Comparison of ENCODE assay signal across 15 mouse cellular contexts in genomic region chr13:101552451-101552850, GRCm38 (mm10).
DNase-seq lines count a peak whose midpoint lies in the region; ATAC-seq and TF ChIP-seq lines count a peak whose summit lies in the region.
"Had no signal": no experiment of that assay in that cellular context is flagged by ENCODE, and none has a peak within 500 bp of the region (broad histone marks: within the 10 kb centered on the region; RNA-seq: fewer than 3 reads in every experiment).

No protein-coding gene starts in this region.

- no peak overlapping the region for H3K9ac ChIP-seq in MEL (ENCODE audit: control insufficient read depth, low read depth, low read length, poor library complexity, severe bottlenecking)
- peak overlapping the region; percentile 68 for H3K9ac ChIP-seq in liver, embryonic 13.5 days

- peak; percentile 87 for ATAC-seq in liver, embryonic 13.5 days (ENCODE audit: low read depth)
- ATAC-seq: inflammation-experienced regulatory T-cells, adult 6 months; lung, postnatal 0 days had no signal

- H3K27ac ChIP-seq in MEL (ENCODE audit: control insufficient read depth, low read depth, low read length) = no peak overlapping the region
- H3K27ac ChIP-seq in bone marrow, adult 2 months (ENCODE audit: control insufficient read depth, insufficient read depth, low read depth, low read length, poor library complexity) = peak overlapping the region; percentile 39; the same call in 1 of the 2 replicates
- H3K27ac ChIP-seq in liver, embryonic 13.5 days = peak overlapping the region; percentile 99
- H3K27ac ChIP-seq: forebrain, embryonic 10.5 days had no signal

- no peak for TF ChIP-seq RAD21 in MEL (IDR thresholded peaks at IDR 0.05; ENCODE audit: low read depth, low read length)

- no peak for TF ChIP-seq POLR2A in MEL (IDR thresholded peaks at IDR 0.05; ENCODE audit: control insufficient read depth in 1 of 2, insufficient read depth in 1 of 2, low read depth in 1 of 2, low read length in 2 of 2, poor library complexity in 1 of 2)
- no peak for TF ChIP-seq POLR2A in bone marrow, adult 2 months (IDR thresholded peaks at IDR 0.05; ENCODE audit: borderline replicate concordance, control insufficient read depth, low read depth, low read length)

- H3K4me3 ChIP-seq in MEL (ENCODE audit: control insufficient read depth in 1 of 2, insufficient read depth in 1 of 2, low read depth in 2 of 2, low read length in 2 of 2) = no peak overlapping the region
- H3K4me3 ChIP-seq in bone marrow, adult 2 months (replicated peaks; ENCODE audit: control insufficient read depth, low read depth, low read length) = no peak overlapping the region
- H3K4me3 ChIP-seq in liver, embryonic 13.5 days (replicated peaks) = peak overlapping the region; percentile 43
- H3K4me3 ChIP-seq: forebrain, embryonic 10.5 days had no signal

- no peak for TF ChIP-seq CTCF in MEL (IDR thresholded peaks at IDR 0.05 in 2 of 3, conservative IDR thresholded peaks at IDR 0.05 in 1 of 3; ENCODE audit: control insufficient read depth in 1 of 3, insufficient read depth in 1 of 3, low read depth in 2 of 3, low read length in 3 of 3, poor library complexity in 1 of 3, severe bottlenecking in 1 of 3)
- TF ChIP-seq CTCF in bone marrow, adult 2 months (IDR thresholded peaks at IDR 0.05; ENCODE audit: control insufficient read depth, insufficient read depth, low read length) = no peak

- peak; percentile 79 to 85 for TF ChIP-seq EP300 in MEL (IDR thresholded peaks at IDR 0.05; ENCODE audit: low read depth in 1 of 2, low read length in 2 of 2)

- peaks cover 0 to 30% of the 10 kb centered on the region in 2 experiments; a peak in 2 of 4 replicates for H3K36me3 ChIP-seq in MEL (ENCODE audit: control insufficient read depth in 1 of 2, insufficient read depth in 2 of 2, low read length in 2 of 2)
- H3K36me3 ChIP-seq in liver, embryonic 13.5 days = no peaks in the 10 kb centered on the region
- H3K36me3 ChIP-seq: forebrain, embryonic 10.5 days had no signal

- peak overlapping the region; percentile 64 for H3K4me2 ChIP-seq in liver, embryonic 13.5 days
- H3K4me2 ChIP-seq: midbrain, embryonic 11.5 days had no signal

- H3K79me2 ChIP-seq in MEL (ENCODE audit: control insufficient read depth, insufficient read depth, low read length, poor library complexity) = no peaks in the 10 kb centered on the region

- DNase-seq in MEL (ENCODE audit: low read depth, low spot score) = peak; percentile 56
- peak; percentile 79 for DNase-seq in liver, embryonic 13.5 days
- DNase-seq in spleen, postnatal 10 days (ENCODE audit: low spot score in 2 of 2) = peak; percentile 60 to 81
- no peak for DNase-seq in frontal cortex, adult 2 months (ENCODE audit: extremely low spot score in 1 of 2, low spot score in 1 of 2)
- no peak for DNase-seq in adrenal gland, adult 8-10 months
- DNase-seq in right cerebral cortex, postnatal 4 days = no peak
- DNase-seq: cerebellum, adult 9-11 months; kidney, postnatal 36 days; layer of hippocampus, postnatal 36 days had no signal

- WGBS in bone marrow, adult 2 months = 57% methylated on average over 2 of the region's 2 CpGs
- 51% methylated on average over 2 of the region's 2 CpGs for WGBS in liver, embryonic 13.5 days (ENCODE audit: insufficient replicate concordance)

- H3K9me3 ChIP-seq in MEL (replicated peaks; ENCODE audit: insufficient read depth, low read length) = no peaks in the 10 kb centered on the region
- no peaks in the 10 kb centered on the region for H3K9me3 ChIP-seq in liver, embryonic 13.5 days (replicated peaks)
- H3K9me3 ChIP-seq: forebrain, embryonic 10.5 days had no signal

- no peaks in the 10 kb centered on the region; a peak in 1 of 4 replicates for H3K27me3 ChIP-seq in MEL (ENCODE audit: control insufficient read depth in 1 of 2, insufficient read depth in 2 of 2, low read length in 2 of 2)
- H3K27me3 ChIP-seq in liver, embryonic 13.5 days = no peaks in the 10 kb centered on the region
- H3K27me3 ChIP-seq: CH12.LX had no signal

- H3K4me1 ChIP-seq in MEL (ENCODE audit: control insufficient read depth in 1 of 2, insufficient read depth in 2 of 2, low read length in 2 of 2) = peaks cover 4 to 39% of the 10 kb centered on the region in 2 experiments
- H3K4me1 ChIP-seq in bone marrow, adult 2 months (ENCODE audit: control insufficient read depth, insufficient read depth, low read length) = peaks cover 6% of the 10 kb centered on the region
- peaks cover 71% of the 10 kb centered on the region for H3K4me1 ChIP-seq in liver, embryonic 13.5 days (replicated peaks)

TF ChIP-seq in MEL, 35 proteins besides CTCF, POLR2A, EP300 and RAD21:
- TF ChIP-seq TCF12 (IDR thresholded peaks at IDR 0.05; ENCODE audit: low read depth, low read length) = peak; percentile 33; the same call in 1 of the 2 replicates
- peak; percentile 67 for TF ChIP-seq TAL1 (IDR thresholded peaks at IDR 0.05; ENCODE audit: low read length)
- TF ChIP-seq GATA1 (IDR thresholded peaks at IDR 0.05; ENCODE audit: low read depth, low read length) = peak; percentile 53; the same call in 1 of the 2 replicates
- peak; percentile 49 for TF ChIP-seq MYB (IDR thresholded peaks at IDR 0.05; ENCODE audit: low read depth, low read length)
- TF ChIP-seq TBP (IDR thresholded peaks at IDR 0.05; ENCODE audit: low read depth, low read length) = peak; percentile 43; the same call in 1 of the 2 replicates
- no peak for TF ChIP-seq MYC (IDR thresholded peaks at IDR 0.05; ENCODE audit: low read depth, low read length)

Comparison
In these comparisons a context has a peak if more than half of its experiments do, and no peak if none do; other contexts are left out.
1. DNase-seq: peak in MEL (single experiment), liver, embryonic 13.5 days (single experiment) and spleen, postnatal 10 days (2 of 2); none in frontal cortex, adult 2 months (0 of 2), adrenal gland, adult 8-10 months (single experiment) and right cerebral cortex, postnatal 4 days (single experiment).